Mouse (Mus musculus) WW6 (cell line): ENCODE measurements at regions not wholly inside any gene's neighbourhood (a gene's known extent, or its start where the extent isn't known, plus 50 kb on each side); places are given as distances from the start of the nearest gene placed in this dataset.

Experiments
- DNase-seq: peaks from one replicate; pipeline ENCODE4 v3.0.0-alpha.2; 2013; ENCODE audit warnings: low read depth, low spot score

- no peak for DNase-seq
Measured at GRCm38 (mm10) chr14:25173873-25174272, 285.1 kb upstream of the Zmiz1 start.

- no peak for DNase-seq
Measured at GRCm38 (mm10) chr14:25174402-25174801, 284.6 kb upstream of the Zmiz1 start.

GRCm38 (mm10) chr14:25176206-25176605, 282.8 kb upstream of the Zmiz1 start:
- DNase-seq, result no peak

- DNase-seq, result no peak
Measured at GRCm38 (mm10) chr14:25180126-25180525, 278.9 kb upstream of the Zmiz1 start.

- DNase-seq, result no peak
Measured at GRCm38 (mm10) chr14:25181406-25181805, 277.6 kb upstream of the Zmiz1 start.

GRCm38 (mm10) chr14:25184042-25184441, 274.9 kb upstream of the Zmiz1 start:
- no peak for DNase-seq

GRCm38 (mm10) chr14:25184875-25185274, 274.1 kb upstream of the Zmiz1 start:
- DNase-seq, result no peak

- DNase-seq, result no peak
Measured at GRCm38 (mm10) chr14:25185556-25185958, 273.4 kb upstream of the Zmiz1 start.

GRCm38 (mm10) chr14:25185959-25186771, 272.8 kb upstream of the Zmiz1 start:
- DNase-seq, result no peak

GRCm38 (mm10) chr14:25187715-25188114, 271.3 kb upstream of the Zmiz1 start:
- no peak for DNase-seq

GRCm38 (mm10) chr14:25189256-25189655, 269.7 kb upstream of the Zmiz1 start:
- no peak for DNase-seq

- no peak for DNase-seq
Measured at GRCm38 (mm10) chr14:25190680-25191270, 268.2 kb upstream of the Zmiz1 start.

- no peak for DNase-seq
Measured at GRCm38 (mm10) chr14:25196820-25197219, 262.2 kb upstream of the Zmiz1 start.

- DNase-seq, result no peak
Measured at GRCm38 (mm10) chr14:25199900-25200299, 259.1 kb upstream of the Zmiz1 start.

- no peak for DNase-seq
Measured at GRCm38 (mm10) chr14:25200656-25201179, 258.3 kb upstream of the Zmiz1 start.

GRCm38 (mm10) chr14:25202312-25202711, 256.7 kb upstream of the Zmiz1 start:
- no peak for DNase-seq

GRCm38 (mm10) chr14:25204091-25204490, 254.9 kb upstream of the Zmiz1 start:
- DNase-seq, result no peak

GRCm38 (mm10) chr14:25206855-25207254, 252.1 kb upstream of the Zmiz1 start:
- DNase-seq, result no peak

GRCm38 (mm10) chr14:25207422-25207821, 251.6 kb upstream of the Zmiz1 start:
- no peak for DNase-seq

- no peak for DNase-seq
Measured at GRCm38 (mm10) chr14:25208221-25209056, 250.5 kb upstream of the Zmiz1 start.

- no peak for DNase-seq
Measured at GRCm38 (mm10) chr14:25213056-25213455, 245.9 kb upstream of the Zmiz1 start.

- no peak for DNase-seq
Measured at GRCm38 (mm10) chr14:25223091-25223490, 235.9 kb upstream of the Zmiz1 start.
